Mouse (Mus musculus) E14TG2a.4 (cell line): Measurements from ENCODE around the gene Runx3.

Source experiments
- CTCF ChIP-seq: conservative IDR thresholded peaks from 2 replicates; pipeline ENCODE4 v1.5.1; 2014; ENCODE audit warnings: low read length
- NANOG ChIP-seq: IDR thresholded peaks from 2 replicates; pipeline ENCODE4 v1.6.1; 2014; ENCODE audit warnings: borderline replicate concordance, low read length, mixed read lengths
- POU5F1 ChIP-seq: IDR thresholded peaks from 2 replicates; pipeline ENCODE4 v1.6.1; 2014; ENCODE audit warnings: low read length, borderline replicate concordance

DNA sequence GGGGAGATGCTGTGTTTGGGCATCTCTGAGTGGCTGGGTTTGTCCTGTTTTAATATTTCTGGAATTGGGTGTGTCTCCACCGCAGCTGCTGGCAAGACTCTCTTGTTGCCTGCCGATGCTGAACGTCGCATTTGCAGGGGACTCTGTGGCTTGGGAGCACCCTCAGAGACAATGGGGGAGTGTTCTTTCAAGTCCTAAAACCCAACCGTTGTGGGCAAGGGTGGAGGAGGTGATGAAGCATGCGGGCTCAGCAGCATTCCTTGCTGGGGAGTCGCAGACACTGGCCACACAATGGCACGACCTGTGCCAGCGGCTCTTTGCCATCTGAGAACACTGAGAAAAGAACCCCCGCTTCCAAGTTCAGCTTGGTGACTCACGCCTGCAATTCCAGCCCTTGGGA is 71.2 kb downstream of the Runx3 start:
- no peak for TF ChIP-seq CTCF
- TF ChIP-seq POU5F1 = no peak
- no peak for TF ChIP-seq NANOG
